Mouse (Mus musculus) cerebellum, adult 2 months (tissue): ENCODE data around the gene Gipc3.

Source experiments
- CTCF ChIP-seq: fragments of 200-500 bp; IDR thresholded peaks from 2 replicates; pipeline ENCODE4 v1.5.1; 2011; ENCODE audit warnings: low read depth, mild to moderate bottlenecking, control low read depth, low read length, moderate library complexity, borderline replicate concordance; ENCODE audit not compliant: insufficient read depth
- POLR2A ChIP-seq: fragments of 200-500 bp; IDR thresholded peaks from 2 replicates; pipeline ENCODE4 v1.6.1; 2011; ENCODE audit warnings: low read length, control low read depth, borderline replicate concordance; ENCODE audit not compliant: insufficient read depth

DNA sequence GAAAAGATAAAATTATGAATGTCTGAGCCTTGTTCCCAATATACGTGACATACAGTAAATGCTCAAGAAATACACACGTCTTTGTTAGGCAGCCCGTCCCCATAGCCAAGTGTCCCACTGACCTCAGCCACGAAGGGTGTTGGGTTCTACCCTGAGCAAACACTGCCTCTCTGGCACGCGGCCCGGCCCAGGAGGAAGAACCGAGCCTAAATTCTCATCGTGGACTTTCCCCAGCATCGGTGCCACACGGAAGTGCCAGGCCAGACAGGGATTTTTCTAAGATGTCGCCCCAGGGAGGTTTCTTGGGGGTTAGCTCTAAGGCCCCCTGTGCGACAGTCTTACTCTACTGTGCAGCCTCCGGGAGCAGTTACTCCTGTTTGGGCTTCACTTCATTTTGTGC, 53.3 kb downstream of the Gipc3 start:
- TF ChIP-seq CTCF (no peak), POLR2A (no peak)
